Mouse (Mus musculus) bone marrow macrophage, adult 2 months (primary cell): ENCODE measurements around the gene Lum. TPM values are rescaled to one million over a fixed set of nuclear protein-coding genes. Genes with fewer than 3 reads are reported as not detected.

Experiments
- H3K27ac ChIP-seq: 2 replicates; pipeline ENCODE4 v1.5.1; 2012; ENCODE audit warnings: low read depth, low read length; ENCODE audit not compliant: insufficient read depth
- H3K4me1 ChIP-seq: 2 replicates; pipeline ENCODE4 v1.6.1; 2012; ENCODE audit warnings: low read length; ENCODE audit not compliant: control insufficient read depth, insufficient read depth
- H3K4me3 ChIP-seq: 2 replicates; pipeline ENCODE4 v1.5.1; 2012; ENCODE audit warnings: mild to moderate bottlenecking, low read length, moderate library complexity; ENCODE audit not compliant: insufficient read depth
- CTCF ChIP-seq: IDR thresholded peaks from 2 replicates; pipeline ENCODE4 v1.5.1; 2012; ENCODE audit warnings: low read depth, mild to moderate bottlenecking, low read length, moderate library complexity
- POLR2A ChIP-seq: IDR thresholded peaks from 2 replicates; pipeline ENCODE4 v1.6.1; 2012; ENCODE audit warnings: mild to moderate bottlenecking, low read depth, low read length, borderline replicate concordance
- polyA plus RNA-seq: library from polyadenylated mRNA; stranded (reverse); fragments of >200 nt; gene quantifications from 2 replicates; pipeline ENCODE4 v1.2.4, GENCODE M21; 2012; ENCODE audit not compliant: missing spikeins, insufficient read depth, insufficient read length

The Lum gene
- polyA plus RNA-seq, 1 experiment, result not detected

DNA sequence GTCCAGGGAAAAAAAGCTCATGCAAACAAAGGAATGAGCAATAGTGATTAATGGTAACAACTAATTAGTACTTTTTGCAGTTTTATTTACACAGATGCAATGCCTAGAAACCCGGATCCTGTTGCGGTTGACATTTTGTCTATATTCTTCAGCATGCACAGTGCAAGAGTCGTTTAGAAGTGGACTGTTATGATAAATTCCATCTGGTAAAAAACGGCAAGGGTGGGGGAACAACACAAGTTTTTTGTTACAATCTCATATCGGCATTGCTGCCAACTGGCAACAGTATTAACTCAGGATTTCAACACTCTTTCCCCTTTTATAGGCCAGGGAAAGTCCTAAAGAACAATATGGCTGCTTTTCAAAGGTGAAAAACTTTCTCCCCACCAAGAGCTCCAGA is 22.2 kb downstream of the Lum start:
- Histone ChIP-seq H3K27ac (no peak overlapping the region), H3K4me3 (no peak overlapping the region), H3K4me1 (no peaks in the 10 kb centered on the region)
- TF ChIP-seq CTCF (no peak), POLR2A (no peak)

- Histone ChIP-seq H3K27ac (no peak overlapping the region), H3K4me3 (no peak overlapping the region), H3K4me1 (no peaks in the 10 kb centered on the region)
- no peak for TF ChIP-seq POLR2A
- TF ChIP-seq CTCF, result no peak
Measured at GRCm38 (mm10) chr10:97589574-97589973, 24.6 kb downstream of the Lum start.

- TF ChIP-seq CTCF, result no peak
- TF ChIP-seq POLR2A, result no peak
- H3K4me3 ChIP-seq, result no peak overlapping the region
- no peaks in the 10 kb centered on the region for H3K4me1 ChIP-seq
- no peak overlapping the region for H3K27ac ChIP-seq
Measured at GRCm38 (mm10) chr10:97591036-97591435, 26.1 kb downstream of the Lum start.

- Histone ChIP-seq H3K4me3 (no peak overlapping the region), H3K27ac (no peak overlapping the region), H3K4me1 (no peaks in the 10 kb centered on the region)
- no peak for TF ChIP-seq POLR2A
- TF ChIP-seq CTCF, result no peak
Measured at GRCm38 (mm10) chr10:97591685-97592084, 26.8 kb downstream of the Lum start.

GRCm38 (mm10) chr10:97595680-97596079 is 30.8 kb downstream of the Lum start:
- H3K27ac ChIP-seq, result no peak overlapping the region
- TF ChIP-seq CTCF (no peak), POLR2A (no peak)
- no peak overlapping the region for H3K4me3 ChIP-seq
- no peaks in the 10 kb centered on the region for H3K4me1 ChIP-seq

DNA sequence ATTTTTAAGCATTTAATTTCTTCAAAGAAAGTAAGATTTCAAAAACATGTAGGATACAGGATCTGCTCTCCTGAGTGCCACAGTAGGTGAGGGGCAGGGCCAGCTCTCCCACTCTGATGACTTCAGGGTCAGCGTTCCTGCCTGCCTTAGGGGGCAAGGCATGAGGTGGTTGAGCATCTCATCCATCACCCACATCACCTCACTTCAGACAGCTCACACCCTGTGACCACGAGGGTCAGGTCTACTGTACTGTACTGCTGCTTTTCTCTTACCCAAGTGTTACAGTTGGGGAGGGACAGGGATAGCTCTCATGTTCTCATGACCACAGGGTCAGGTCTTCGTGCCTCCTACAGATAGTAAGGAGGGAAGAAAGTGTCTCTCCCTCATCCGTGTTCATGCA is 36.8 kb downstream of the Lum start:
- H3K27ac ChIP-seq, result no peak overlapping the region
- H3K4me1 ChIP-seq, result no peaks in the 10 kb centered on the region
- no peak overlapping the region for H3K4me3 ChIP-seq
- no peak for TF ChIP-seq POLR2A
- TF ChIP-seq CTCF, result no peak

DNA sequence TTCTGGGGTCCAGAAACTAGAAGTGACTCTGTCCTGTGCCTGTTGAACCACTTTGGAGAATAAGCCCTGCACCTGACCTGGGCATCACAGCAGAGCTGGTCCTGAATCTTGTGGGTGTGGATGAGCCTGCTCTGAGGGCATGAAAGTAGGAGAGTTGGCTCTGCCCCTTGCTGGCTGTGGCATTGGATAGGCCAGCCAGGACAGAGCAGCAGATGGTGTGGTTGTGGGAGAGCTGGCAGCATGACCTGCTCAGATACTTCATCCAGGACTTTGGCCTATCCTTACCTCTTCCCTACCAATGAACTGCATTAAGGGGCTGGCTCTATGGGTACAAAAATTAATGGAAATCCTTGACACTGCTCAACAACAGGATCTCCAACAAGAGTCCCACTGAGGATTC is 38.3 kb downstream of the Lum start:
- TF ChIP-seq CTCF, result no peak
- TF ChIP-seq POLR2A, result no peak
- no peak overlapping the region for H3K27ac ChIP-seq
- no peaks in the 10 kb centered on the region for H3K4me1 ChIP-seq
- H3K4me3 ChIP-seq, result no peak overlapping the region

- TF ChIP-seq CTCF, result no peak
- TF ChIP-seq POLR2A, result no peak
- Histone ChIP-seq H3K4me1 (no peaks in the 10 kb centered on the region), H3K27ac (no peak within 1 kb of the TSS), H3K4me3 (no peak within 1 kb of the TSS)
Measured at GRCm38 (mm10) chr10:97606579-97606978, 41.7 kb downstream of the Lum start, which contains the start of gene Kera. Gene Kera, plus strand, starts transcription at chr10:97606879.

Other genes with a start within 250 kb of the Lum start
- 1.3 and 2.1 TPM in 2 replicates for gene Dcn, start 85.5 kb upstream of the Lum start, polyA plus RNA-seq
- not detected in 2 replicates for gene Kera, start 41.8 kb downstream of the Lum start, polyA plus RNA-seq
- not detected in 2 replicates for gene Epyc, start 78.9 kb downstream of the Lum start, polyA plus RNA-seq
- gene Ccer1, start 127.9 kb downstream of the Lum start, polyA plus RNA-seq, result not detected in 2 replicates
- gene C030005K15Rik, start 161.6 kb downstream of the Lum start, polyA plus RNA-seq, result not detected in 2 replicates